ENCODE assay signal across 9 mouse cellular contexts in the genomic region with DNA sequence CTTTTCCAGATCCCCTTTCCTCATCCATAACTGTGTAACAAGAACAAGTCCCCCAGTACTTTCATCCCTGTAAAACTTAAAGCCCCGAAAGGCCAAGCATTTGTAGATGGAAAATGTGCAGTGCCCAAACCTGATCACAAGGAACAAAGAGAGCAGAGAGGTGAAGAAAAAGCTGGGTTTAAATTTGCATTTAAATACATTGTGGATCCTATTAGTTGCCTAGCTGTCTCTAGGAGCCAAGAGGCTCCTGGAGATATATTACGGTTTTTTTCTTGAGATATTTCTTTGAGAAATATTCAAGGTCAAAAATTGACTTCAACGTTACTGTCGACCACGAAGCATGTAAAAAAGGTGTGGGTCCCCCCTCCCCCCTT. TPM values are rescaled to one million over a fixed set of nuclear protein-coding genes. Genes with fewer than 3 reads are reported as not detected.
A peak's percentile ranks its signal among the peaks of the same experiment; 100 is the strongest.
DNase-seq lines count a peak whose midpoint lies in the region; ATAC-seq and TF ChIP-seq lines count a peak whose summit lies in the region.
"Had no signal": no experiment of that assay in that cellular context is flagged by ENCODE, and none has a peak within 500 bp of the region (broad histone marks: within the 10 kb centered on the region; RNA-seq: fewer than 3 reads in every experiment).

No protein-coding gene starts in this region.

- 42% methylated on average over 5 of the region's 5 CpGs for WGBS in kidney, embryonic 14.5 days
- WGBS in embryonic facial prominence, embryonic 12.5 days: 44% methylated on average over 5 of the region's 5 CpGs
- WGBS in midbrain, postnatal 0 days: 9% methylated on average over 5 of the region's 5 CpGs

- H3K4me2 ChIP-seq in kidney, embryonic 14.5 days (replicated peaks; ENCODE audit: low read depth, low read length): peak overlapping the region; percentile 32
- H3K4me2 ChIP-seq in embryonic facial prominence, embryonic 12.5 days (replicated peaks): peak overlapping the region; percentile 31
- H3K4me2 ChIP-seq in midbrain, postnatal 0 days (ENCODE audit: low read depth, low read length, poor library complexity, severe bottlenecking): peak overlapping the region; percentile 66

- DNase-seq in kidney, adult 18-20 months: no peak
- DNase-seq in midbrain, postnatal 0 days (ENCODE audit: low spot score): no peak
- no peak for DNase-seq in gastrocnemius, adult 18-20 months (ENCODE audit: low spot score)
- DNase-seq in right cerebral cortex, postnatal 4 days: no peak
- DNase-seq in cerebellum, adult 18-20 months: no peak

- no peak for ATAC-seq in kidney, embryonic 14.5 days (ENCODE audit: low FRiP score, low TSS enrichment)
- no peak for ATAC-seq in embryonic facial prominence, embryonic 12.5 days (ENCODE audit: insufficient number of reproducible peaks, insufficient read depth, low FRiP score, low TSS enrichment)
- ATAC-seq in inflammation-experienced regulatory T-cells, adult 6 months: peak; percentile 33
- no peak for ATAC-seq in midbrain, postnatal 0 days (ENCODE audit: low FRiP score)

- no peaks in the 10 kb centered on the region for H3K9me3 ChIP-seq in kidney, embryonic 14.5 days (ENCODE audit: control insufficient read depth, low read length)
- H3K9me3 ChIP-seq in embryonic facial prominence, embryonic 12.5 days: no peaks in the 10 kb centered on the region
- H3K9me3 ChIP-seq in midbrain, postnatal 0 days (ENCODE audit: low read length): no peaks in the 10 kb centered on the region

- no peaks in the 10 kb centered on the region for H3K27me3 ChIP-seq in kidney, embryonic 14.5 days (ENCODE audit: control insufficient read depth, insufficient read depth, low read length)
- H3K27me3 ChIP-seq in embryonic facial prominence, embryonic 12.5 days: no peaks in the 10 kb centered on the region
- H3K27me3 ChIP-seq in midbrain, postnatal 0 days (ENCODE audit: insufficient read depth, low read length): no peaks in the 10 kb centered on the region

- H3K4me3 ChIP-seq in kidney, embryonic 14.5 days (ENCODE audit: low read length): peak overlapping the region; percentile 99; the same call in 1 of the 2 replicates
- peak overlapping the region; percentile 95 for H3K4me3 ChIP-seq in embryonic facial prominence, embryonic 12.5 days
- H3K4me3 ChIP-seq in midbrain, postnatal 0 days (ENCODE audit: low read depth, low read length): peak overlapping the region; percentile 91; the same call in 1 of the 2 replicates

- H3K27ac ChIP-seq in kidney, embryonic 14.5 days (ENCODE audit: low read depth, low read length): no peak overlapping the region
- peak overlapping the region; percentile 85 for H3K27ac ChIP-seq in embryonic facial prominence, embryonic 12.5 days
- peak overlapping the region; percentile 91 for H3K27ac ChIP-seq in midbrain, postnatal 0 days (ENCODE audit: low read depth, low read length)

- no peak for TF ChIP-seq CTCF in midbrain, postnatal 0 days (IDR thresholded peaks at IDR 0.05)

- H3K9ac ChIP-seq in kidney, embryonic 14.5 days (ENCODE audit: low read depth, low read length): no peak overlapping the region
- H3K9ac ChIP-seq in embryonic facial prominence, embryonic 12.5 days: no peak overlapping the region
- H3K9ac ChIP-seq in midbrain, postnatal 0 days (replicated peaks; ENCODE audit: low read length, poor library complexity, severe bottlenecking): no peak overlapping the region; the same call in 1 of the 2 replicates

- no peaks in the 10 kb centered on the region for H3K36me3 ChIP-seq in kidney, embryonic 14.5 days (ENCODE audit: control insufficient read depth, insufficient read depth, low read length)
- no peaks in the 10 kb centered on the region for H3K36me3 ChIP-seq in embryonic facial prominence, embryonic 12.5 days
- no peaks in the 10 kb centered on the region for H3K36me3 ChIP-seq in midbrain, postnatal 0 days (ENCODE audit: insufficient read depth, low read length)

- H3K4me1 ChIP-seq in kidney, embryonic 14.5 days (ENCODE audit: control insufficient read depth, insufficient read depth, low read length): peaks cover 17% of the 10 kb centered on the region
- peaks cover 22% of the 10 kb centered on the region for H3K4me1 ChIP-seq in embryonic facial prominence, embryonic 12.5 days
- H3K4me1 ChIP-seq in midbrain, postnatal 0 days (ENCODE audit: insufficient read depth, low read length): no peaks in the 10 kb centered on the region

RNA-seq across cellular contexts. Expression of a gene that starts 0.4 kb away (rescaled TPM):
- 34.6 and 71.1 TPM in 2 replicates for polyA plus RNA-seq in kidney, embryonic 14.5 days (2014; fragmentation: Nextera tagmentation; extraction: Ambion mirVana)
- 112 and 119 TPM in 2 replicates for polyA plus RNA-seq in embryonic facial prominence, embryonic 12.5 days (2016; fragmentation: Nextera tagmentation; extraction: Ambion mirVana)
- polyA plus RNA-seq in inflammation-experienced regulatory T-cells, adult 6 months (2017; shearing (Covaris generic)): 10 to 100 TPM; 15.3 to 40.6 (median 24.8) TPM
- 74.5 and 79.2 TPM in 2 replicates for total RNA-seq in midbrain, postnatal 0 days (2014; rRNA removed)
- 54.3 and 65.5 TPM in 2 replicates for polyA plus RNA-seq in midbrain, postnatal 0 days (2015; fragmentation: Nextera tagmentation; extraction: Ambion mirVana)
- 10 to 100 TPM; 11.1 to 11.7 TPM for total RNA-seq in gastrocnemius, adult 18-20 months (2021)

RNA-seq across cellular contexts. Expression of a gene that starts 20.4 kb away (rescaled TPM):
- 6.4 and 7.3 TPM in 2 replicates for polyA plus RNA-seq in kidney, embryonic 14.5 days (2014; fragmentation: Nextera tagmentation; extraction: Ambion mirVana)
- 5.2 and 6.5 TPM in 2 replicates for polyA plus RNA-seq in embryonic facial prominence, embryonic 12.5 days (2016; fragmentation: Nextera tagmentation; extraction: Ambion mirVana)
- 1 to 10 TPM; 1.9 to 2.7 (median 2.2) TPM for polyA plus RNA-seq in inflammation-experienced regulatory T-cells, adult 6 months (2017; shearing (Covaris generic))
- total RNA-seq in midbrain, postnatal 0 days (2014; rRNA removed): 5.2 and 5.9 TPM in 2 replicates
- 4.4 and 6.4 TPM in 2 replicates for polyA plus RNA-seq in midbrain, postnatal 0 days (2015; fragmentation: Nextera tagmentation; extraction: Ambion mirVana)
- total RNA-seq in gastrocnemius, adult 18-20 months (2021): under 1 TPM; 0.28 to 0.41 TPM

RNA-seq across cellular contexts. Expression of a gene that starts 55.5 kb away (rescaled TPM):
- polyA plus RNA-seq in kidney, embryonic 14.5 days (2014; fragmentation: Nextera tagmentation; extraction: Ambion mirVana): not detected in 2 replicates
- not detected in 2 replicates for polyA plus RNA-seq in embryonic facial prominence, embryonic 12.5 days (2016; fragmentation: Nextera tagmentation; extraction: Ambion mirVana)
- not detected for polyA plus RNA-seq in inflammation-experienced regulatory T-cells, adult 6 months (2017; shearing (Covaris generic))
- total RNA-seq in midbrain, postnatal 0 days (2014; rRNA removed): not detected in 2 replicates
- polyA plus RNA-seq in midbrain, postnatal 0 days (2015; fragmentation: Nextera tagmentation; extraction: Ambion mirVana): not detected in 2 replicates
- total RNA-seq in gastrocnemius, adult 18-20 months (2021): not detected
- polyA plus RNA-seq: embryonic facial prominence, embryonic 11.5 days had no signal
